Mouse (Mus musculus): ENCODE results near the gene Tada1.

GRCm38 (mm10) chr1:166339110-166339509, 39.8 kb upstream of the Tada1 start:
- no peak for TF ChIP-seq CTCF (IDR thresholded peaks at IDR 0.05)
- TF ChIP-seq EP300 (IDR thresholded peaks at IDR 0.05) = no peak
